Mouse (Mus musculus) retina, embryonic 14.5 days (tissue): ENCODE measurements around the gene Mrps14.
A peak's percentile ranks its signal among the peaks of the same experiment; 100 is the strongest.

Experiments used
- DNase-seq: peaks from one replicate; pipeline ENCODE4 v3.0.0-alpha.2; 2015; ENCODE audit warnings: low spot score

Mrps14 gene

GRCm38 (mm10) chr1:160194529-160195336, at the start of gene Mrps14:
Mrps14 (plus strand) TSS chr1:160195215.
- DNase-seq = peak; percentile 99

GRCm38 (mm10) chr1:160145606-160146005, 49.4 kb upstream of the Mrps14 start:
- DNase-seq = no peak

GRCm38 (mm10) chr1:160147274-160147673, 47.7 kb upstream of the Mrps14 start:
- no peak for DNase-seq

GRCm38 (mm10) chr1:160149291-160149906, 45.6 kb upstream of the Mrps14 start:
- DNase-seq = no peak

GRCm38 (mm10) chr1:160150726-160151125, 44.3 kb upstream of the Mrps14 start:
- no peak for DNase-seq

GRCm38 (mm10) chr1:160153480-160153879, 41.5 kb upstream of the Mrps14 start, which contains the start of gene Tnn:
Tnn (minus strand) TSS chr1:160153580.
- DNase-seq = no peak

- no peak for DNase-seq
These were observed 36.8 kb upstream of the Mrps14 start for GRCm38 (mm10) chr1:160158190-160158589.

- no peak for DNase-seq
These were observed 28.4 kb upstream of the Mrps14 start for GRCm38 (mm10) chr1:160166600-160166999.

GRCm38 (mm10) chr1:160176903-160177302, 18.1 kb upstream of the Mrps14 start:
- no peak for DNase-seq

- no peak for DNase-seq
These were observed 13.8 kb upstream of the Mrps14 start for GRCm38 (mm10) chr1:160181216-160181615.

- DNase-seq = peak; percentile 74
These were observed 10.5 kb upstream of the Mrps14 start for GRCm38 (mm10) chr1:160184506-160184905.

- no peak for DNase-seq
These were observed 285 bp downstream of the Mrps14 start for GRCm38 (mm10) chr1:160195337-160195663.

GRCm38 (mm10) chr1:160205486-160205885, 10.5 kb downstream of the Mrps14 start:
- no peak for DNase-seq

GRCm38 (mm10) chr1:160209844-160210243, 14.8 kb downstream of the Mrps14 start:
- no peak for DNase-seq

GRCm38 (mm10) chr1:160210566-160210965, 15.6 kb downstream of the Mrps14 start:
- no peak for DNase-seq

- DNase-seq = peak; percentile 12
These were observed 16.6 kb downstream of the Mrps14 start for GRCm38 (mm10) chr1:160211597-160212122.

- no peak for DNase-seq
These were observed 17.2 kb downstream of the Mrps14 start for GRCm38 (mm10) chr1:160212123-160212691.

- DNase-seq = peak; percentile 99
These were observed 18.0 kb downstream of the Mrps14 start, which contains the start of gene Cacybp for GRCm38 (mm10) chr1:160212703-160213669. Cacybp (minus strand) TSS chr1:160212875.

GRCm38 (mm10) chr1:160214171-160214570, 19.2 kb downstream of the Mrps14 start:
- peak; percentile 16 for DNase-seq

GRCm38 (mm10) chr1:160217898-160218297, 22.9 kb downstream of the Mrps14 start:
- DNase-seq = no peak

GRCm38 (mm10) chr1:160224093-160224492, 29.1 kb downstream of the Mrps14 start:
- no peak for DNase-seq

- no peak for DNase-seq
These were observed 32.2 kb downstream of the Mrps14 start for GRCm38 (mm10) chr1:160227196-160227595.
